Mouse (Mus musculus) liver, embryonic 16.5 days (tissue): ENCODE measurements around the gene Nat8f3. TPM values are rescaled to one million over a fixed set of nuclear protein-coding genes. Genes with fewer than 3 reads are reported as not detected.
"Not testable (repeated sequence)": the region's sequence is repeated elsewhere in the genome, so short reads cannot be mapped to it uniquely, and the experiment has no call there.

Experiments
- ATAC-seq: fragments of 200-750 bp; cut with Nextera tagmentation; 2 replicates; pipeline ENCODE4 v1.8.0; 2017; ENCODE audit warnings: low read depth, mild to moderate bottlenecking, moderate number of reproducible peaks, moderate library complexity
- H3K27ac ChIP-seq: fragments of 300-500 bp; sonication (generic); 2 replicates; pipeline ENCODE4 v1.5.1; 2014; ENCODE audit warnings: mild to moderate bottlenecking, low read length
- H3K27me3 ChIP-seq: fragments of 300-500 bp; sonication (generic); 2 replicates; pipeline ENCODE4 v1.6.1; 2014; ENCODE audit warnings: low read depth, low read length, mixed read lengths; ENCODE audit not compliant: control insufficient read depth, insufficient read depth
- H3K36me3 ChIP-seq: fragments of 300-500 bp; sonication (generic); 2 replicates; pipeline ENCODE4 v1.6.1; 2014; ENCODE audit warnings: mild to moderate bottlenecking; ENCODE audit not compliant: control insufficient read depth, insufficient read depth
- H3K4me1 ChIP-seq: fragments of 300-500 bp; sonication (generic); 2 replicates; pipeline ENCODE4 v1.6.1; 2014; ENCODE audit warnings: low read depth, low read length, mixed read lengths; ENCODE audit not compliant: control insufficient read depth
- H3K4me2 ChIP-seq: fragments of 300-500 bp; sonication (generic); 2 replicates; pipeline ENCODE4 v1.6.1; 2014; ENCODE audit warnings: low read depth, low read length, mixed read lengths
- H3K4me3 ChIP-seq: fragments of 300-500 bp; sonication (generic); 2 replicates; pipeline ENCODE4 v1.5.1; 2014; ENCODE audit warnings: low read depth, mild to moderate bottlenecking, low read length
- H3K9ac ChIP-seq: fragments of 300-500 bp; sonication (generic); 2 replicates; pipeline ENCODE4 v1.6.1; 2014; ENCODE audit warnings: low read depth, low read length
- H3K9me3 ChIP-seq: fragments of 300-500 bp; sonication (generic); replicated peaks from 2 replicates; pipeline ENCODE4 v1.6.1; 2016; ENCODE audit warnings: low read length; ENCODE audit not compliant: control insufficient read depth
- WGBS: fragments of 180-500 bp; shearing (Covaris S2); extraction: QIAGEN DNeasy Blood & Tissue Kit; methylation state at CpG from one replicate; pipeline ENCODE4 v1.1.7; 2014; ENCODE audit not compliant: insufficient replicate concordance; 5-methylcytosine and 5-hydroxymethylcytosine counted together
- microRNA-seq: library from miRNA; unstranded; fragments of <30 nt; microRNA quantifications from one replicate; pipeline ENCODE4, GENCODE M21; 2016
- polyA plus RNA-seq: library from polyadenylated mRNA; unstranded; fragments of >200 nt; fragmentation: Nextera tagmentation; extraction: Ambion mirVana; gene quantifications from 2 replicates; pipeline ENCODE4 v1.2.1, GENCODE M21; 2015

The Nat8f3 gene
- polyA plus RNA-seq, 1 experiment from 2014 or later = not detected

GRCm38 (mm10) chr6:85713105-85713504 lies 52.4 kb downstream of the Nat8f3 start, which contains the start of gene Nat8f7:
Gene Nat8f7 (minus strand): TSS chr6:85713205.
- H3K9me3 ChIP-seq, ATAC-seq, H3K27me3 ChIP-seq, H3K27ac ChIP-seq, H3K36me3 ChIP-seq, H3K4me2 ChIP-seq, H3K4me3 ChIP-seq, H3K9ac ChIP-seq, H3K4me1 ChIP-seq: not testable (repeated sequence)
- WGBS = 68% methylated on average over 9 of the region's 10 CpGs

GRCm38 (mm10) chr6:85709607-85710006 lies 55.9 kb downstream of the Nat8f3 start:
- 67% methylated on average over 1 of the region's 1 CpGs for WGBS
- not testable (repeated sequence) for ATAC-seq, H3K4me3 ChIP-seq, H3K4me1 ChIP-seq, H3K9ac ChIP-seq, H3K4me2 ChIP-seq, H3K36me3 ChIP-seq, H3K27me3 ChIP-seq, H3K27ac ChIP-seq, H3K9me3 ChIP-seq

- not testable (repeated sequence) for H3K9ac ChIP-seq, H3K27ac ChIP-seq, ATAC-seq, H3K27me3 ChIP-seq, H3K4me2 ChIP-seq, H3K9me3 ChIP-seq, H3K36me3 ChIP-seq, H3K4me1 ChIP-seq, H3K4me3 ChIP-seq
- 74% methylated on average over 5 of the region's 5 CpGs for WGBS
These were observed 56.3 kb downstream of the Nat8f3 start for GRCm38 (mm10) chr6:85709206-85709605.

- 52% methylated on average over 2 of the region's 4 CpGs for WGBS
- H3K27ac ChIP-seq, H3K36me3 ChIP-seq, H3K4me1 ChIP-seq, H3K27me3 ChIP-seq, H3K4me3 ChIP-seq, H3K9me3 ChIP-seq, H3K9ac ChIP-seq, ATAC-seq, H3K4me2 ChIP-seq: not testable (repeated sequence)
These were observed 63.6 kb downstream of the Nat8f3 start for GRCm38 (mm10) chr6:85701943-85702342.

Small RNA genes lying within 50 kb of the gene (microRNA-seq; reads per million reads assigned to microRNA genes)
- gene Gm27317 (not detected), gene Mir6375 (not detected)

Other genes with a start within 250 kb of the Nat8f3 start
- gene Alms1, start 178.2 kb downstream of the Nat8f3 start, polyA plus RNA-seq = 1.5 TPM in 2 replicates
- not detected in 2 replicates for gene Nat8f7, start 52.5 kb downstream of the Nat8f3 start, polyA plus RNA-seq
- not detected in 2 replicates for gene Nat8f6, start 55.2 kb upstream of the Nat8f3 start, polyA plus RNA-seq
- not detected in 2 replicates for gene Nat8f5, start 55.2 kb upstream of the Nat8f3 start, polyA plus RNA-seq
- gene Nat8, start 66.3 kb upstream of the Nat8f3 start, polyA plus RNA-seq = 0.08 and 0.12 TPM in 2 replicates
- gene Nat8f2, start 103.4 kb upstream of the Nat8f3 start, polyA plus RNA-seq = not detected in 2 replicates
- gene Nat8f4, start 139.1 kb upstream of the Nat8f3 start, polyA plus RNA-seq = 1.7 and 2.0 TPM in 2 replicates
- 17.2 and 19.1 TPM in 2 replicates for gene Tprkb, start 146.1 kb upstream of the Nat8f3 start, polyA plus RNA-seq
- gene Nat8f1, start 149.9 kb upstream of the Nat8f3 start, polyA plus RNA-seq = 19.1 and 20.5 TPM in 2 replicates
- 20.7 and 28.1 TPM in 2 replicates for gene Dusp11, start 195.9 kb upstream of the Nat8f3 start, polyA plus RNA-seq